Mouse (Mus musculus) midbrain, embryonic 14.5 days (tissue): Measurements from ENCODE around the gene Grik2. TPM values are rescaled to one million over a fixed set of nuclear protein-coding genes. Genes with fewer than 3 reads are reported as not detected.
"Not testable (repeated sequence)": the region's sequence is repeated elsewhere in the genome, so short reads cannot be mapped to it uniquely, and the experiment has no call there.

Source experiments
- ATAC-seq: fragments of 200-750 bp; cut with Nextera tagmentation; 2 replicates; pipeline ENCODE4 v1.8.0; 2017; ENCODE audit warnings: moderate number of reproducible peaks, moderate library complexity; ENCODE audit not compliant: low FRiP score, low TSS enrichment
- DNase-seq: peaks from one replicate; pipeline ENCODE4 v3.0.0-alpha.2; 2015
- H3K27ac ChIP-seq: fragments of 300-500 bp; sonication (generic); replicated peaks from 2 replicates; pipeline ENCODE4 v1.5.1; 2014; ENCODE audit warnings: mild to moderate bottlenecking, low read depth, low read length, moderate library complexity
- H3K27me3 ChIP-seq: fragments of 300-500 bp; sonication (generic); 2 replicates; pipeline ENCODE4 v1.6.1; 2014; ENCODE audit warnings: low read length, control low read depth, mixed read lengths; ENCODE audit not compliant: control insufficient read depth, insufficient read depth
- H3K36me3 ChIP-seq: fragments of 300-500 bp; sonication (generic); 2 replicates; pipeline ENCODE4 v1.6.1; 2014; ENCODE audit warnings: low read length, control low read depth; ENCODE audit not compliant: control insufficient read depth, insufficient read depth
- H3K4me1 ChIP-seq: fragments of 300-500 bp; sonication (generic); 2 replicates; pipeline ENCODE4 v1.6.1; 2014; ENCODE audit warnings: mild to moderate bottlenecking, antibody characterized with exemption, low read length, control low read depth; ENCODE audit not compliant: control insufficient read depth, insufficient read depth
- H3K4me2 ChIP-seq: fragments of 300-500 bp; sonication (generic); 2 replicates; pipeline ENCODE4 v1.6.1; 2014; ENCODE audit warnings: mild to moderate bottlenecking, low read length, moderate library complexity
- H3K4me3 ChIP-seq: fragments of 300-500 bp; sonication (generic); replicated peaks from 2 replicates; pipeline ENCODE4 v1.5.1; 2014; ENCODE audit warnings: low read depth, low read length
- H3K9ac ChIP-seq: fragments of 300-500 bp; sonication (generic); replicated peaks from 2 replicates; pipeline ENCODE4 v1.6.1; 2014; ENCODE audit warnings: mild to moderate bottlenecking, low read length, moderate library complexity
- H3K9me3 ChIP-seq: fragments of 300-500 bp; sonication (generic); 2 replicates; pipeline ENCODE4 v1.6.1; 2016; ENCODE audit warnings: low read length, control low read depth, mixed read lengths; ENCODE audit not compliant: control insufficient read depth
- WGBS: fragments of 180-500 bp; shearing (Covaris S2); extraction: QIAGEN DNeasy Blood & Tissue Kit; methylation state at CpG from one replicate; pipeline ENCODE4 v1.1.7; 2014; 5-methylcytosine and 5-hydroxymethylcytosine counted together
- polyA plus RNA-seq: library from polyadenylated mRNA; unstranded; fragments of >200 nt; fragmentation: Nextera tagmentation; extraction: Ambion mirVana; gene quantifications from 2 replicates; pipeline ENCODE4 v1.2.1, GENCODE M21; 2014

Gene Grik2
- polyA plus RNA-seq, 1 experiment from 2014 or later: 45.2 TPM

DNA sequence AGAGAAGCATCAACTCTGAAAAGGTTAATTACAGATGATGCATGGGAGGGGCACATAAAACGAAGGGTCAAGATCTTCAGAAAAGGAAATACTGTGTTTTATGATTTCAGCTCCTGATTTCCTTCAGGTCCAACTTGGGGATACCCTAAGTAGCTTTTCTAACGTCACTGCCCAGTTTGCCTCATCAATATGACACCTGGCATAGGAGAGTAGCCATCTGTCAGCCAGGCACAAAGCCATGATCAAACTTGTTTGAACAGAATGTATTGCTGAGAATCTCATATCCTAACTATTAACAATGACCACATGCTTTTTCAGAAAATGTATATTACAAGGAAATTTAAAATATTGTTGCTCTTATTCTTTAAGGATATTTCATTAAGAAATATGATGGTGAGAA is 406.7 kb downstream of the Grik2 start:
- H3K27ac ChIP-seq: no peak overlapping the region
- H3K9ac ChIP-seq: no peak overlapping the region
- no peaks in the 10 kb centered on the region for H3K9me3 ChIP-seq
- no peak overlapping the region for H3K4me2 ChIP-seq
- no peaks in the 10 kb centered on the region for H3K27me3 ChIP-seq
- no peak overlapping the region for H3K4me3 ChIP-seq
- ATAC-seq (no peak), DNase-seq (no peak)
- no peaks in the 10 kb centered on the region for H3K36me3 ChIP-seq
- no peaks in the 10 kb centered on the region for H3K4me1 ChIP-seq
- WGBS: 54% methylated on average over 2 of the region's 2 CpGs

DNA sequence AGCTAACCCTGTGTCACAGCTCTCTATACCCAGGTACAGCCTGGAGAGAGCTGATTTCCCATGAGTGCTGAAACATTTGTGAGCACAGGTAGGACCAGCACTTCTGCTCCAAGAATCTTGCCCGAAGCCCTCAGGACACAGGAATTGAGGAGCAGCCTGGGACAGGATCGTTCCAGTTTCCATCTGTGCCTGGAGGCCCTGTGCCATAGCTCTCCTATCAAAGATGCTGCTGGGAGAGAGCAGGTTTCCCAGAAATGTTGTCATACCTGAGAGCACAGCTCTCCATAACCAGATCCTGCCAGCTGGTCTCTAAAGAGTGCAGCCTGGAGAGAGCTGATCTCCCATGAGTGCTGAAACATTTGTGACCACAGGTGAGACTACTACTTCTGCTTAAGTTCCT is 420.0 kb downstream of the Grik2 start:
- Histone ChIP-seq H3K27me3 (no peaks in the 10 kb centered on the region), H3K4me2 (no peak overlapping the region), H3K9me3 (no peaks in the 10 kb centered on the region), H3K36me3 (no peaks in the 10 kb centered on the region), H3K27ac (no peak overlapping the region), H3K9ac (no peak overlapping the region), H3K4me3 (no peak overlapping the region), H3K4me1 (no peaks in the 10 kb centered on the region)
- ATAC-seq: no peak
- WGBS: 95% methylated on average over 2 of the region's 2 CpGs
- no peak for DNase-seq

DNA sequence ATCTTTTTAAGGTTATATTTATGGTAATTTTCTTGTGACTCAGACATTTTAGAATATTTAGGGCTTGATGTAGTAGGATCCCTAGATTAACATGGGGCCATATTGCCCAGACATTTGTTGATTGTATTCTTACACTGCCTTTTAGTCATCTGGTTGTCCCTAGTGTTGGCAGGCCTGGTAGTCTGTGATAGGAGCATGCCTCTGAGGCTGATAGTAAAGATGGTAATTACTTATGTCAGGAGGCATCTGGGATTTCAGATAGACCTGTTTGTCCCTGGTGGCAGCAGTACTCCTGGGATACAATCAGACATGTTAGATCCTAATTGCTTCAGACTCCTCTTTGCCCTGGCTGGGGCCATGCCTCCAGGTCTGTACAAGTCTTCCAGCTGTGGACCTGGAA is 423.3 kb downstream of the Grik2 start:
- Histone ChIP-seq H3K36me3 (no peaks in the 10 kb centered on the region), H3K9me3 (no peaks in the 10 kb centered on the region), H3K4me3 (no peak overlapping the region), H3K27ac (no peak overlapping the region), H3K27me3 (no peaks in the 10 kb centered on the region), H3K9ac (no peak overlapping the region), H3K4me1 (no peaks in the 10 kb centered on the region), H3K4me2 (no peak overlapping the region)
- ATAC-seq (no peak), DNase-seq (peak; percentile 12)

DNA sequence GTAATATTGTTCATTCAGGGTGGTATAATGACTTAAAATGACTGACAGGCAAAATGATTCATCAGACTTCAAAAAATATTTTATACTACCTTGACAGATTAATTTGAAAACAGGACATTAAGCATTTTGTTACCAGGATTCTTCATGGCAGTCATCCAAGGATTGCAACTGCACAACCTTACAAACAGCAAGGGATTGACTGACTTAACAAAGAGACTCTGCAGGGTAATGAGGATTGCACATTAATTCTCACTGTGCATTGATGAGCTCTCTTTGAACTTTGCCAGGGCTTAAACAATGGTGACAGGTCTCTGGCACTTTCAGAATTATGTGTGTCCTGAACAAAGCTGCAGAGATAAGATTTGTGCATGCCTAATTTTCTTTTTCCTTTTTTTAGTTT is 466.2 kb downstream of the Grik2 start:
- no peaks in the 10 kb centered on the region for H3K9me3 ChIP-seq
- H3K4me2 ChIP-seq: no peak overlapping the region
- H3K9ac ChIP-seq: no peak overlapping the region
- DNase-seq (peak; percentile 80), ATAC-seq (peak; percentile 88)
- no peaks in the 10 kb centered on the region for H3K36me3 ChIP-seq
- H3K4me3 ChIP-seq: no peak overlapping the region
- H3K27ac ChIP-seq: peak overlapping the region; percentile 55; the same call in 1 of the 2 replicates
- H3K4me1 ChIP-seq: peaks cover 3% of the 10 kb centered on the region; the same call in 1 of the 2 replicates
- no peaks in the 10 kb centered on the region for H3K27me3 ChIP-seq

DNA sequence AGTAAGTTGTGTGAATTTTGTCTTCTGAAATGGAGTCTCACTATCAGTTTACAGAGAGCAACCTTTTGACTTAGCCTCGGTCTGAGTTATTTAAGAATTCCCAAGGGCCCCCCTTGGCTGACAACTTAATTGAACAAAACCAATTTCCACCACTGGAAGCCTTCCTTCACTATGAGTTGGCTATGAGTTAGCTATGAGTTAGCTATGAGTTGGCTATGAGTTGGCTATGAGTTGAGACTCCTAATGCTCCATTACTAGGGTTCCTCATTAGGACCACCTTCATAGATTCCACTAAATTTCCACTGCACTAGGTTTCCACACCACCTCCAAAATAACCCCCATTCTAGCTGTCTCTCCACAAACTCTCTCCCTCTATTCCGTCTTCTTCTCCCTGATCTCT is 468.7 kb downstream of the Grik2 start:
- Histone ChIP-seq H3K9me3 (no peaks in the 10 kb centered on the region), H3K4me1 (peaks cover 3% of the 10 kb centered on the region; the same call in 1 of the 2 replicates), H3K4me2 (no peak overlapping the region), H3K36me3 (no peaks in the 10 kb centered on the region), H3K27ac (no peak overlapping the region), H3K27me3 (no peaks in the 10 kb centered on the region), H3K4me3 (no peak overlapping the region), H3K9ac (no peak overlapping the region)
- WGBS: 80% methylated on average over 2 of the region's 2 CpGs
- no peak for ATAC-seq
- no peak for DNase-seq

DNA sequence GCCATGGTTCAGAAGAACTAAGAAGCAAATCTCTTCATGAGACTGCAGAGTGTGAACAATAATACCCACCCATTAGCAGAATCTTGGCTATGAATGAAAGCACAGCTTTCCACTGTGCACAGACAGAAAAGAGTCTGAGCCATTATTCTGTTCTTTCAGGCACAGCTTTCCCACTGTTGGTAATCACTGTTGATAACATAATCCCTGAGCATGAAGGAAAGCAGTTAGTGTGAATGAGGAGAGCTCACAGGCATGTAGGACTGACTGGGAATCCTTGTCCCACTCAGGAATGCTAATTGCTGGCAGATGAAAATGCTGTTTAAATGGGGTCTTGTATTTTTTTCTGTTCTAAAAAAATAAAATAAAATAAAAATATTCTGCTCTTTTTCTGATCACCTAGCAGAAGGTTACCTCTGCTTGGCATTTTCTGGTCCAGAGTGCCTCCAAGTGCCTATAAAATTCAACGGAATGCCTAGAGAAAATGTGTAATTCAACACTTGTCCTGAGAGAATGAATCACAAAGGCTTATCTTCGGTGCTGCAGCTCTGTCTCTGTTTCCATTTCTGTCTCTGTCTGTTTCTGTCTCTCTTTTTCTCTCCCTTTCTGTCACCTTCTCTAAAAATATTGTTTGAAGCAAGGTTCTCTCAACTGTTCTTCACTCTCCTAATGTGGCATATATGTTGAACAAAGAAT is 532.2 kb downstream of the Grik2 start:
- peak; percentile 77 for DNase-seq
- no peaks in the 10 kb centered on the region for H3K27me3 ChIP-seq
- ATAC-seq: peak; percentile 91
- H3K9me3 ChIP-seq: no peaks in the 10 kb centered on the region
- 2% methylated on average over 2 of the region's 2 CpGs for WGBS
- 0 out of 2 replicates have a peak, but pooled peaks cover 4% of the 10 kb centered on the region for H3K4me1 ChIP-seq
- no peak overlapping the region for H3K9ac ChIP-seq
- peak overlapping the region; percentile 78 for H3K27ac ChIP-seq
- no peaks in the 10 kb centered on the region for H3K36me3 ChIP-seq
- H3K4me2 ChIP-seq: peak overlapping the region; percentile 36
- no peak overlapping the region for H3K4me3 ChIP-seq

DNA sequence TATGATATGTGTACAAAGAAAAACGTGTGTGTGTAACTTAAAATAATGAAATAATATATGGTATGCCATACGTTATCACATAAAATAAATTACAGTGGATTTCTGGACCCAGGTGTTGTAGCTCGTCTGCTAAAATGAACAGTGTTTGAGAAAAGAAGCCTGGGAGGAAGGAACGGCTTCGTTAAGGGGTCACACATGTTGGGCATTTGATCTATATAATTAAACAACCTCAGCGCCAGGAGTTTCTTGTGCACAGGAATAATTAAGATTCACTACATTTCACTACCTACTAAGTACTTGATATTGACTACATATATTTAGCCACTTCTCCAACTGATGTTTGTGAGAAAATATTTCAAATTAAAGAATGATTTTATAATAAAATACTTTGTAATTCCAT is 551.2 kb downstream of the Grik2 start:
- H3K36me3 ChIP-seq, ATAC-seq, H3K27me3 ChIP-seq, H3K27ac ChIP-seq, H3K4me1 ChIP-seq, H3K4me3 ChIP-seq, DNase-seq, H3K9me3 ChIP-seq, H3K9ac ChIP-seq, H3K4me2 ChIP-seq: not testable (repeated sequence)
- WGBS: 58% methylated on average over 6 of the region's 6 CpGs

DNA sequence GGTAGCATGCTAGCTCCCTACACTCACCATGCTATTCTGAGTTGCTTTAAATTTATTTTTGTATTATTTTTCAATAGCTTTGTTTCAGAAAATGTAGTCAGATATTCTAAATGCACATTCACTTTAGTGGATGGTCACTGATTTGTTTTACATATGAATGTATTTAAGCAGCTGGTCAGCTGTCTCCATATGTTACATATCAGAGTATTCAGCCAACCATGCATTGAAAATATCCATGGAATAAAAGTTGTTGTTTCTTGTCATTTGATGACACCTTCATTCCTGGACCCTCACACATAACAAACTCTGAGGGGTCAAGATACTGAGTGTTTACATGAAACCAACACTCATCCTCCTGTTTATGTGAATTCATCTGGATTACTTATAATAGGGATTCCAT is 551.7 kb downstream of the Grik2 start:
- H3K36me3 ChIP-seq, H3K4me3 ChIP-seq, H3K9ac ChIP-seq, H3K4me2 ChIP-seq, ATAC-seq, DNase-seq, H3K27ac ChIP-seq, H3K27me3 ChIP-seq, H3K4me1 ChIP-seq, H3K9me3 ChIP-seq: not testable (repeated sequence)

DNA sequence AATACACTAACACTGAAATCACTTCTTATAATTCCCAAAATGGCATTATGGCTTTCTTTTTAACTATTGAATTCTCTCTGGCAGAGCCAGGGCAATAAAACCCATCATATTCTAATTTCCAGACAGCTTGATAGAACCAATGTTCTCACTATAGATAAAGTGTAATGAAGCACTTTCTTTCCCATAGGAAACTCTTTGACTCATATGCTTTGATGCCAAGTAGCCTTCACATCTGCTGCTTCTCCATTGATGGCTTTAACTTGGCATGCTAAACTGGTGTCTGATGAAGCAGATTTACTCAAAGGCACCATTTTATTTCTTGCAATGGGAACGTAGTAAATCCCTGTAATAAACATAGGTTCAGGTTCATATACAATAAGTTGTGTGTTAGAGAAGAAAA is 568.5 kb downstream of the Grik2 start:
- Histone ChIP-seq H3K27me3 (no peaks in the 10 kb centered on the region), H3K9me3 (no peaks in the 10 kb centered on the region), H3K36me3 (no peaks in the 10 kb centered on the region), H3K4me1 (no peaks in the 10 kb centered on the region), H3K9ac (no peak overlapping the region), H3K4me2 (no peak overlapping the region), H3K27ac (no peak overlapping the region), H3K4me3 (no peak overlapping the region)
- DNase-seq: no peak
- 60% methylated on average over 1 of the region's 1 CpGs for WGBS
- ATAC-seq: no peak
